Mouse (Mus musculus) lung, postnatal 36 days (tissue): ENCODE data around the gene Zfp82.

ENCODE experiments used
- DNase-seq: peaks from one replicate; pipeline ENCODE4 v3.0.0; 2022; ENCODE audit warnings: mixed read lengths

Zfp82 gene

GRCm38 (mm10) chr7:30044354-30044753, 28.3 kb downstream of the Zfp82 start:
- DNase-seq: no peak

GRCm38 (mm10) chr7:30034331-30034730, 38.4 kb downstream of the Zfp82 start:
- no peak for DNase-seq

GRCm38 (mm10) chr7:30031379-30031778, 41.3 kb downstream of the Zfp82 start:
- DNase-seq: no peak

- no peak for DNase-seq
Measured at GRCm38 (mm10) chr7:30030677-30031076, 42.0 kb downstream of the Zfp82 start.

- no peak for DNase-seq
Measured at GRCm38 (mm10) chr7:30028572-30028971, 44.1 kb downstream of the Zfp82 start.

GRCm38 (mm10) chr7:30027331-30027730, 45.4 kb downstream of the Zfp82 start:
- DNase-seq: no peak

GRCm38 (mm10) chr7:30025358-30025757, 47.3 kb downstream of the Zfp82 start:
- no peak for DNase-seq

- DNase-seq: no peak
Measured at GRCm38 (mm10) chr7:30023800-30024199, 48.9 kb downstream of the Zfp82 start.

- no peak for DNase-seq
Measured at GRCm38 (mm10) chr7:30023324-30023723, 49.4 kb downstream of the Zfp82 start.

GRCm38 (mm10) chr7:30019543-30019942, 53.2 kb downstream of the Zfp82 start:
- DNase-seq: no peak

- no peak for DNase-seq
Measured at GRCm38 (mm10) chr7:30017226-30017625, 55.5 kb downstream of the Zfp82 start.

GRCm38 (mm10) chr7:30012956-30013363, 59.7 kb downstream of the Zfp82 start:
- peak; percentile 68 for DNase-seq

- no peak for DNase-seq
Measured at GRCm38 (mm10) chr7:30010551-30011195, 62.0 kb downstream of the Zfp82 start.

- peak; percentile 31 for DNase-seq
Measured at GRCm38 (mm10) chr7:30009321-30010085, 63.2 kb downstream of the Zfp82 start.

- DNase-seq: no peak
Measured at GRCm38 (mm10) chr7:30008020-30008690, 64.5 kb downstream of the Zfp82 start.

GRCm38 (mm10) chr7:30007601-30008000, 65.1 kb downstream of the Zfp82 start:
- DNase-seq: no peak
